Mouse (Mus musculus) spleen, postnatal 14 days (tissue): ENCODE measurements around the gene Kcng4.
A peak's percentile ranks its signal among the peaks of the same experiment; 100 is the strongest.

ENCODE experiments used
- DNase-seq, 2 experiments: peaks; one replicate each; pipeline ENCODE4 v3.0.0; 2021 to 2022; ENCODE audit warnings: low spot score in 2 of 2

Gene Kcng4

DNA sequence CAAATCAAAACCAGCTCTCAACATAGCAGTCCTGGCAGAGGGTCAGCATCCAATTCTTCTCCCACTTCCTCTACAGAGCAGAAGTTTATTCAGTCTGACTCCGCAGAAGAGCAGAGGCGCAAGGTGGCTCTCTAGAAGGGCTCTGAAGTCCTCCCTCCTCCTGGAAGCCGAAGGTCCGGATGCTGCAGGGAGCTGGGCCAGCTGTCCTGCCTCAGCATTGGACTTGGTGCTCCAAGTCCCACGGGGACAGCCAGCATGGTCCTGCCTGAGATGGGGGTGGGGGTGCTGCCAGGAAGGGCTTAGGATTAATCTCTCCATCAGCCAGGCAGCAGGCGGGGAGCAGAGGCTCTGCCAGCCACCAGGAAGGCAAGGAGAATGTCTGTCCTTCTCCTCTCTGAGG lies at the start of gene Kcng4:
Gene Kcng4, minus strand, starts transcription at position 303 of the 400 bp plus-strand sequence.
- DNase-seq, result no peak

DNA sequence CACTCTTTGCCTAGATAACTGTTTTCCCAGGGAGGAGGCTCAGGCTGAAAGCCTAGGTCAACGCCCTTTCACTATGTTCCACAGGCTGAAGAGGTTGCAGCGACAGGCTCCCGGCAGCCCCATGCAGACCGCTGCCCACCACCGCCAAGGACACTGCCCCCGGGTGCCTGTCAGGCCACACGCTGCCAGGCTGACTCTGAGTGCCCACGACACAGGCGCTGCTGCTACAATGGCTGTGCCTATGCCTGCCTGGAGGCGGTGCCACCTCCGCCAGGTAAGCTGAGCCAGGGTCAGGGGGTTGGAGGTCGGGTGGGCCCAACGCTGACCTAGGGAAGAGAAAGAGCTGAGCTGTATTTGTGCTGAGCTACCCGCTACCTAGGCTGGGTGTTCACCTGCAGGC lies 43.7 kb upstream of the Kcng4 start:
- no peak for DNase-seq

DNA sequence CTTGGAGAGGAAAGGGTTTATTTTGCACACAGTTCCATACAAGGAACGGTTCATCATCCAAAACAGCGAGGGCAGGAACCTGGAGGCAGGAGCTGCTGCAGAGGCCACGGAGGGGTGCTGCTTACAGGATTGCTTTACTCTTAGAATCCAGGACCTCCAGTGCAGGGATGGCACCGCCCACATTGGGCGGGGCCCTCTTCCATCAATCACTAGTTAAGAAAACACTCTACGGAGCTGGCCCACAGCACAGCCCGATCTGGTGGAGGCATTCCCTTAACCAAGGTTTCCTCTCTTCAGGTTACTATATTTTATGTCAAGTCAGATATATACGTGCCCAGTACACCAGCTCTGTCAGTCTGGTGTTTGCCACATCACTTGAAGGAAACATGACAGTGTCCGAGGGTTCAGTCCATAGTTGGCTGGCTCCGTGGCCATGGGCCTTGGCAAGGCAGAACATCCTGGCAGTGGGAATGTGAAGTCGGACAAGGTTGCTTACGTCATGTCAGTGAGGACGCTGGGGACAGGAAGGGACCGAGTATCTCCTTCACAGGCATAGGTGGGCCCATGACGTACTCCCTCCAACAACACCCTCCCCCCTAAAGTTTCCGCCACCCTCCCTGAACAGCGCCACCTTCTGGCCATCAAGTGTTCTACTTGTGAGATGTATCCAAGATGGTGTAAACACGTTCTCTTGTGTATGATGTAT lies 42.8 kb upstream of the Kcng4 start:
- DNase-seq, result no peak

DNA sequence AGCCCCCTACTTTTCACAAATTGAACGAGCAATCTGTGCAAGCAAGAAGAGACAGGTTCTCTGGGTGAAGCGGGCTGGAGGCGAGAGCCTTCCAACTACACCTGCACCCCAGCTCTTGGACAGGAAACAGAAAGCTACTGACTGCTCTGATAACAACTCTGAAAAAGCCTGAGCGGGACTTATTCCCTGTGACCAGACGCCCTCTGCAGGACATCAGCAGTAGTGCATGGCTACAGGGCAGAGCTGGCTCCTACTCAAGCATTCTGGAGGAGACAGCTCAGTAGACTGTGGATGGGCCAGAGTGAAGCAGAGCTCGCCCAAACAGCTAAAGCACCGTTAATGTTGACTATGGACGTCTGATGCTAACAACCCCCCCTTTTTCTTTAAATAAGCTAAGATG lies 40.9 kb upstream of the Kcng4 start:
- DNase-seq, result peak; percentile 56 to 72

DNA sequence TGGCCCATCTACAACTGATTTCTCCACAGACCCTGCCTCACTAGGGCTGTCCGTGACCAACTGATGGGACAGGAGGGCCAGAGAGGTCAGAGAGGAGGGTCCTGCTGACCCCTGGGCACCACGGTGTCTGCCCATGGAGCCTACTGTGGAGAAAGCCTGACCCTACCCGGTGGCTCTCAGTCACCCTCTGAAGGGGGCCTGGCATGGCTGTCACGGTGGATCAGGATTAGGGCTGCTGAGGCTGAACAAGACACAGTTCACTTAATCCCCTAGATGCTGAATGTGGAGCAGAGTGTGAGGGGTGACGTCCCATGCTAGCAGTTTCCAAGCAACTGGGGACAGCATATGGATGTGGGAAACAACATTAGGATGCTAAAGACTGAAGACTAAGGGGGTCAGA lies 40.0 kb upstream of the Kcng4 start:
- no peak for DNase-seq

DNA sequence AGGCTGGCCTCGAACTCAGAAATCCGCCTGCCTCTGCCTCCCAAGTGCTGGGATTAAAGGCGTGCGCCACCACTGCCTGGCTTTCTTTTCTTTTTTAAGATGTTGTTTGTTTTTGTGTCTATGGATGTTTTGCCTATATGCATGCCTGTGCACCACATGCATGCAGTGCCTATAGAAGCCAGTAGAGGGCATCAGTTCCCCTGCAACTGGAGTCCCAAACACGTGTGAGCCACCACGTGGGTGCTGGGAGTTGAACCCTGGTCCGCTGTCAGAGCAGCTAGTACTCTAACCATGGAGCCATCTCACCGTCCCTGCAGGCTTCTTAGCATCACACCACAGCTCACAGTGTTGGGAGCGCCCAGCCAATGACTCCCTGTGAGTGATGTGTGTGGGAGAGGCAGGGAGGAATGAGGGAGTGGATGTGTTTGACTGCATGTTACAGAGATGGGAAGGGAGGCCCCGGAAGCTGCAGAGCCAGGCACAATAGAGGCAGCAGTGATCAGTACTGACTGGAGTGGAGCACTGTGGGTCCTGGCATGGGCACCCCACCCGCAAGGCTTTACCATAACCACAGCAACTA lies 38.6 kb upstream of the Kcng4 start:
- DNase-seq, result no peak

DNA sequence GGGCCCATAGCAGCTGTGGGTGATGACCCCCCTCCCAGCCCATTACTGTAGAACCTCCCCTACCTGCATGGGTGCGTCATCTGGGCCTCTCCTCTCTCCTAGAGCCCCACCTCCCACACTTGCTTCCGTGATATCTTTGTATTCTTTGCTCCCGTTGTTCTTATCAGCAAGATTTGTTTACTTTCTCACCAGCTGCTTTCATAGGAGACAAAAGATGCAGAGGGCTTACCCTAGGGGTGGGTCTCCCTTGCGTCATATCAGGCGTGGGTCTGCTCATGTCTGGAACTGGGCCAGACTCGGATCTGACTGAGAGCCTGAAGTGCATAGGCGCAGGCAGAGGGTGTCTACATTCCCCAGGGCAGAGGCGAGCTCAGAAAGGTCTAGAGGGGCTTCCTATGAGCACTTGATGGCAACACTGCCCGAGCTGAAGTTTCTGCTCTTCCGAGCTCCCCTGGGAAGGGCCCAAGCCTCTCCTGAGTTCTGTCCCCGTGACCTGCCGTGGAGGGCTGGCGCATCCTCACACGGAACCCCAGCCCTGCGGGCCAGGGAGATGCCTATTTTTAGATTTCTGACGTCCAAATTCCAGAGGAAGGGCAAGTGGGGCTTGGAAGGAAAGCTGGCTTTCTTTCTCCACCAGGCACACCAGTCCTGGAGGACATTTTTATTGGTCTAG lies 35.1 kb upstream of the Kcng4 start:
- DNase-seq, result no peak

DNA sequence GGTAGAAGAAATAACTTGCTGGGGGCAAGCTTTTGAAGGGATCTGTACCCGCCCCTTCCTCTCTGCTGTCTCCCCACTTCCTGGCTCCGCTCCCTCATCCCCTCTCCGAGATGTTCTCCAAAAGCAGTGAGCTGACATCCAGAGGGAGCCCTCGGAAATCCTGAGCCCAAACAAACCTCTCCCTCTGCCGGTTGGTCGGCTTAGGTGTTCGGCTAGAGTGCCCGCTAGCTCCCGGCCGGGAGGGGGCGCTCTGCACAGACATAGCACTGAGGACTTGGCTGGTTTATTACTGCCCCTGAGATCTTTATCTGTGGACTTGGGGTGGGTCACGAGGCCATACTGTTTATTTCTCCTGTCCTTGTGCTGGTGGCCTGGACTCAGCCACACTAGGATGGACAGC lies 33.8 kb upstream of the Kcng4 start:
- no peak for DNase-seq

DNA sequence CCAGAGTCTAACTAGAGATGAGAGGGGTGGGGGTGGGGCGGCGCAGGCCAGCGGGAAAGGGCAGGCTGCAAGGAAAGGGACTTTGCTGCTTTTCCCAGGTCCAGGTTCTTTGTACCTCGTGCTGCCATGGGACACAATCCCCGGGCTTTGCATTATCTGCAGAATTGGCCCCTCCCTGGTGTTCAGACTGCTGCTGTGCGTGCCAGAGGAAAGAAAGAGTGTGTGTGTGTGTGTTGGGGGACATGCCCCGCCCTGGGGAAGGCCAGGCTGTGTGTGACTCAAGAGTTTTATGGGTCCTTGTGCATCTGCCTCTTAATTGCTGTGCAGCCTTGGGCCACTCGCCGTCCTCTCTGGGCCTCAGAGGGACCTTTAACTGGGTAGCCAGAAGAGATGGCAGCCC lies 33.0 kb upstream of the Kcng4 start:
- no peak for DNase-seq

DNA sequence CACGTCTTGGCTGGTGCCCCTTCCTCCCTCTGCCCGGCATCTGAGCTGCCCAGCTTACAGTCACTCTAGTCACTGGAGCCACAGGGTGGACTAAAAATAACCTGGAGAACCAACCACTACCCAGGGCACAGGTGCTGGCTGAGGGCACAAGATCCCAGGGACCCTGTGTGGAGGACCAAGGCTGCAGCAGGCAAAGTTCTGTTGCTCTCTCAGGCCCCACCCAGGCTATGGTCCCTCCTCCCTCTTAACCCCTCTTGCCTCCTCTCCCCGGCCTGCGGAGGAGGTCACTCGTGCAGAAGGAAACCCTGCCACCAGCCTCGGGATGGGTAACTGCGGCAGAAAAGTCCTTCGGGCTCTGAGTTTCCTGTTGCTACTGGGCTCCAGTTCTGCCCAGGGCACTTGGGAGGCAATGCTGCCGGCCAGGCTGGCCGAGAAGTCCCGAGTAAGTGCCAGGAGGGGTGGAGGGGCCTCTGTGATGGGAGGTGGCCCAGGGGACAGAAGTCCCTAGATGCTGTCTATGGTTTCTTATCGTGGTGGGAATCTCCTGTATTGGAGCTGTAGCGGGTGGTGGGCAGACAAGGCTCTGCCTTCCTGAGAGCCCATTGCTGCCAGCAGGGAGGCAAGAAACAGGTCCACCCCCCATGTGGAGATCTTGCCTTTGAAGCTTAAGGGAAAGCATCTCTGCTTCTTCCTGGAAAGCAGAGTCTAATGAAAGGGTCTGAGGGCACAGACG lies 30.9 kb upstream of the Kcng4 start, which contains the start of gene Wfdc1:
Gene Wfdc1, plus strand, starts transcription at position 147 of the 733 bp plus-strand sequence.
- DNase-seq, result no peak

DNA sequence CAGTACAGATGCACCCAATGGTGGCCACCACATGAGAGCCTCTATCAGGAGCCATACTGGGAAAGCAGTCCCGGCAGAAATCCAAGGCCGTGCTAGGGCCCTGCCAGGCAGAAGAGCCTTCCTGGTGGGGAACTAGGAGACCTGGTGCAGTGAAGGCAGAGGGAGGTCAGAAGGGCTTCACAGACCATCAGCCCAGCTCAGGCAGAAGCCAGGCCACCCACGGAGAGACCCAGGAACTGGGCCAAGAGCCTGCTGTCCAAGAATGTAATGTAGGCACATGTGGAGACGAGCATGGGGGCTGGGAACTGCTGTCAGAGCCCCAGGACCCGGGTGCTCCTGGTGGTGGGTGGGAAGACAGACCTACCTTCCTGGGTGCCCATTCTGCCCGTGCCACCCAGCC lies 29.8 kb upstream of the Kcng4 start:
- no peak for DNase-seq

DNA sequence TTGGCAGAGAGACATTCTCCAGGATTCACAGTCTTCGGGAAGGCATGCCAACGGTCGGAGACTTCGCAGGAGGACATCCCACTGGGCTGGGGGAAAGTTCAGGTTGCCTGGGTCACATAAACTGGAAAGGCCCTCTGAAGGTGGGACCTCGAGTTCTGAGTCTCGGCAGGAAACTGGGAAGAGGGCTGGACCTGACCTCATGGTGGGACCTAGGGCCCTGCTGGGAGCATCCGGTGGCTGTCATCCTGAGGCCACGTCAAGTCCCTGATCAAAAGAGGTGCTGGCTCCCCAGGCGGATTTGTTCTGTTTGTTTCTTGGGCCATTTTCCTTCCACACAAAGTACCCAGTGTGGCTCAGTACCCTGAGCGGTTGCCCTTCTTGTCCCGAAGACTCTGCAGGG lies 28.0 kb upstream of the Kcng4 start:
- DNase-seq, result no peak

DNA sequence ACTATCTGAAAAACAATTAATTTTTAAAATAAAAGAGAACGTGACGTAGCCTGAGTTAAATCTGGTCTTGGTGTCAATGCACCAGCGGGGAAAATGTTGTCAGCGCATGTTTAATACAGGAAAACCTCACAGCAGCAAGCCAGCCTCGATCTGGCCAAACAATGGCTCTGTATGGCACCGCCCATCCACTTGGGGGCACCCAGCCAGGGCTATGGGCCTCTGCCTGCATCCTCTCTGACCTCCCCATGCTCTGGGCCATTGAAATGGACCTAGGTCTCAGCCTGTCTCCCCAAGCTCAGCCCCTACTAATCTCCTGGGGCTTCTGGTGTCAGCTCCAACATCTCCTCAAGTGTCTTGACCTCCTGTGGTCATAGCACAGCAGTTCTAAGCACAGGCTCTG lies 26.4 kb upstream of the Kcng4 start:
- no peak for DNase-seq

DNA sequence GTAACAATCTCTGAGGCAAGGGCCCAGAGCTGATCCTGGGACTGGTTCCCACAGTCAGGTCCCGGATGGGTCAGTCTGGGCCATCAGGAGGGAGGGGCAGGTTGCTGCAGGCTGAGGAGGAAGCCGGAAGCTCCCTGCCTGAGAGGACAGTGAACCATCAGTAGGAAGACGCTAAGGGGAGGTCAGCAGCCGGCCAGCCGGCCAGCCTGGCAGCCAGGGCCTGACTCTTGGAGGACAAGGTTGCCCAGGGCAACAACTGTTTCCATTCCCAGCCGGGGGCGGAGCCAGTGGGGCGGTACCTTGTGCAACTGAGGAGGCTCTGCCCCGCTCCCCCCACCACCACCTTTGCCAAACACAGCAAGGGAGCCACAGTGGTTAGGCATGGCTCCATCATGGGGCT lies 25.6 kb upstream of the Kcng4 start:
- no peak for DNase-seq

DNA sequence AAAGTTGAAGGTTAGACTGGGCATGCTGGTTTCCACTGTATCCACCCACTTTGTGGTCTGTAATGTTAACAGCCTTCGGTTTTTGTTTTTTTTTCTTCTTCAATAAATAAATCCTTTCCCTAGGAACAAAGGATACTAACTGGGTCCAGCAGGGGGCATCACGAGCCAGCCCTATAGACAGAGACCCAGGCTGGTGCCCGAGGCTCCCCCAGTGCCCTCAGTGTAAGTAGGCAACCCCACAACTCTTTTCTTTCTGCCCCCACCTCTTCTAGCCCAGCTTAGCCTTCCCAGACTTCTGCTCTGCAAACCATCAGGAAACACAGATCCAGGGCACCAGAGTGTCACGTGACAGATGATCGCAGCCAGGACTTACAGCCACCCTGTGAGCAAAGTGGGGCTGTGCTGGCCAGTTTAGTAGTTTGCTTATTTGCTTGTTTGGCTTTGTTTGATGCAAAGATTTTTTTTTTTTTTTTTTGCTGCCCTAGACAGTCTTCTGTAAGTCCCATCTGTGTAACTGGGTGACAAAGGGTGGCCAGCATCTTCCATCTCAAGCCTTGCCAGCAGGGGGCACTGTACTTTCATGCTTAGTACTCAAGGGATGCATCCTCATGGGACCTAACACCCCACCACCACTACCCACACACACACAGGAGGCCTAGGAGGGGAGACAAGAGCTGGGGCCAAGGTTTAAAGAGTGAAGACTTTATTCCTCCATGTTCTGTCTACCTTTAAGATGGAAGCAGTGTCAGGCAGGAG lies 21.4 kb upstream of the Kcng4 start:
- no peak for DNase-seq

DNA sequence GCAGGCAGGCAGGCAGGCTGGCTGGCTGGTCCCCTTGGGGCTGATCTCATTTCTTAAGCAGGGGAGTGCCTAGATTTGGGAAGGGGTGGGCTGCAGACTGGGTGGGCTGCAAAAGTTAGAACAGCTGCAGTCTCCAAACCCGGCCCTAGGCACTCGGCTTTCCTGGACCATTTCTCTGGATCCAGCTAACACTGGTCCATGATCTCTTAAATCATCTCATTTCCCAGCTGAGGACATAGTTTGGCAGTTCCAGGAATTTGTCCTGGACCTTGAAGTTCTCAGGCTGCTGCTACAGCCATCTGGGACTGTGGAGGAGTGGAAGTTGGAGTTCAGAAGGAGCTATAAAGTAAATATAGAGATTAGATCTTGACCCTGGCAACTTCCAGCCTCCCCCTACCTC lies 15.8 kb upstream of the Kcng4 start:
- DNase-seq, result no peak

DNA sequence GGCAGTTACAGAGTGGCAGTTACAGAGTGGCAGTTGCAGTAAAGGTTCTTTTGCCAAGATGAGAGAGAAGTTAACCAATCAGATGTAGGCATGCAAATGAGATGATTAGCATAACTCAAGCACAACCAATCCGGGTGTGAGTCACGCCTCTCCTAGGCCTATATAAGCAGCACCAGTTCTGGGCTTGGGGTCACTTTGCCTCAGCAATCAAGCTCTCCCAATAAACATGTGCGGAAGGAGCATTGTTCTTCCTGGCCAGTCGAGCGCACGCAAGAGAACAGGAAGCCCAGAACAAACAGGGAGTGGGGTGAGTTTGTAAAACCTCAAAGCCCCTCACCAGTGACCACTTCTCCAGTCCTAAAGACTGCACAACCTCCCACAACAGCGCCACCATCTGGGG lies 11.4 kb upstream of the Kcng4 start:
- DNase-seq, result no peak

DNA sequence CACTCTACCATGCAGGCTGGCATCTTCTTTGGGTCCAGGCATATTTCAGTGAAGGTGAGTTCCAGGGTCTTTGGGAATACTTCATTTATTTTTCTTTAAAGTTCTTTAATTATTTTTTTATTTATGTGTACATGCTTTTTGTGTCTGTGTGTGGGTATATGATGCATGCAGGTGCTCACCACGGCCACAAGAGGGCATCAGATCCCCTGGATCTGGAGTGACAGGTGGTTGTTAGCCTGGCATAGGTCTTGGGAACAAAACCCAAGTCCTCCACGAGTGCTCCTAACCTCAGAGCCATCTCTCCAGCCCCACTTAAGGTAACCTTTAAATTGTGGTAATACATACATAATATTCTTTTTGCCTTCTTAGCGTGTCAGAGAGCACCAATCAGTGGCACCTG lies 10.7 kb upstream of the Kcng4 start:
- DNase-seq, result no peak

DNA sequence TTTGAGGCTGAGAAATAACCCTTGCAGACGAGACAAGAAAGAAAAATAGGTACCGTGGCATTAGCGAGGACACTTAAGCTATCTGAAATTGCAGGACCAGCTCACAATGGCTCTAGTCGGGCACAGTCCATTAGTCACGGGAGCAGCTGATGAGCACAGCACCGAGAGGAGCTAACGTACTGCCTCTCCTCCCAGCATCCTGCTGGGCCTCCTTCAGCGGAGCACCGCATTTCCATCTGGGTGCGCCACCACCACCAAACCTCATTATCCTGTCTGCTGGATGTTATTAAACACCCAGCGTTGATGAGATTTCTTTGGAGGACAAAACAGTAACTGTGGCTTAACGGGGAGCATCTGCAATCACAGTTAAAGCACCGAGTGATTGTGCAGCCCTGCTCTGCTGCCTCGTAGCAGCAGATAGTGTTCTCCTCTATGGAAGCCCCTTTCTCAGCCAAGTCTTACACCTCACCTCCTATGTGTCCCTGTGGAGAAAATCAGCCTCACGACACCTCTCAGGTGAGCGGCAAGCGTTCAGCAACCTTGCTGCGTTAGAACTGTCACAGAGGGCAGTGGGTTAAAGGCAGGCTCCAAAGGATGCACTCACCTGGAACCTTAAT lies 9.6 kb upstream of the Kcng4 start:
- DNase-seq, result no peak

DNA sequence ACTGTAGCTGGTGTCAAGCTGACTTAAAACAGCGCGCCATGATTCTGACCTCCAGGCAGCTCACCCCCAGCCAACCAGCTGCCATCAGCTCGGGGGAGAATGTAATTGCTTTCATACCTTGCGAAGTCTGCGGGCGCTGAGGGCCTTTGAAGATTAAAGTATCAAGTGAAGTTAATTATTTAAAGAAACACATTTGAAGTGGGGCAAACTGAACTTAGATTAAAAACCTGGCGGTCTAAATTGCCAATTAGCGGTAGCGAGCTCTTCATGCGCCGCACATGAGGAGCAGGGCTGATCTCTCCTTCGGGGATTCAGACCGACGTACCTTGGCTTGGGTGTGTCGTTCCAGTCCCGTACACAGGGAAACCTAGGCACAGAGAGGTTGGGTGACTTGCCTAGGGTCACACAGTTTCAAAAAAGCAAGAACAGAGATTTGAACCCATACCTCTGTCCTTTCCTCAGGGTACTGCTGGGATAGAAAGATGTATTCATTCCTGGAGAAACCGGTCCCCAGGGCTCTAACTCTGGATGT lies 9.0 kb upstream of the Kcng4 start:
- DNase-seq, result no peak

DNA sequence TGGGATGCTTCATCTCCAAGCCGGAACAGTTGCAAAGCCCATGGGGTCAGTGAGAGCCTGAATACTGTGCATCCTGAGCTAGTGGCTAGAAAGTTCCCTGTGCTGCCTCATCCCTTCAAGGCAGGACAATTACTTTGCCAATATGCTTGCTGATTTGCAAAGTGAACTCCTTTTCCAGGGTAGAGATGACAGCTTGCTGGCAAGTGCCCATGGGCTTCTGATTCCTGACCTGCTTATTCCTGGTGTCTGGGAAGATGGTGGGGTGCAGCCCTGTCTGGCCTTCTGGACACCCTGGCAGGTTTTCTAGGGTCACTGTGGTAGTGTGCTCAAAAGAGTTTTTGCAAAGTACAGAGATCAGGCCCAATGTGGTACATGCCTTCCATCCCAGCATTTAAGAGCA lies 7.5 kb upstream of the Kcng4 start:
- DNase-seq, result no peak
